ENCODE assay signal across 8 mouse cellular contexts in the genomic region with DNA sequence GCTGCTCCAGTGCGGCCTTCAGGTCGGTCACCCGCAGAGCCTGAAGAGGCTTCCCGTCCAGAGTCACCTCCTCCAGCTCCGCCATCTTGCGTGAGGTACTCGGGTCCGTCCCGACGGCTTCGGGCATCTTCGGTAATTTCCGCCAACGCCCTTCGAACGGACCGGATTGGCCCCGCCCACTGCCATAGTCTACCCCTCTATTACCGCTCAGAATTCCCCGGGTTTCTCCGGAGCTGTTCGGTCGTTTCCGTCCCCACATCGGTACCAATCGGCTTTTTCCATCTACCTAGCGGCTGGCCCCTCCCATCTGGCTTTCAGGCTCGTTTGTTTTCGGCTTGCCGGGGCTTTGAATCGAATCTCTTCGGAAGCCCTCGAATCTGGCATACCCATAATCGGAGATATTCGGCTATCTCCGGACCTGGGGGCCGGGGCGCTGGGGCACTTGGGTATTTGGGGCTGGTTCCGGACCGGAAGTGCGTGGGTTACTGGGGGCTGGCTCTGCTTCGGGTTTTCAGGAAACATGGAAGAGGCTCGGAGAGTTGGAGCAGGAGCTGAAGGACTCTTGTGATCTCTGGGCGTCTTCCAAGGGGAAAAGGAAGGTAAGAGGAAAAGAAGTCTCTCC. TPM values are rescaled to one million over a fixed set of nuclear protein-coding genes. Genes with fewer than 3 reads are reported as not detected.
DNase-seq lines count a peak whose midpoint lies in the region; ATAC-seq and TF ChIP-seq lines count a peak whose summit lies in the region.

A gene (minus strand): TSS at position 410 of the 622 bp plus-strand sequence.

- H3K4me3 ChIP-seq in bone marrow, adult 2 months (replicated peaks; ENCODE audit: control insufficient read depth, low read depth, low read length): peak within 1 kb of the TSS; percentile 86
- peak within 1 kb of the TSS; percentile 88 for H3K4me3 ChIP-seq in embryonic facial prominence, embryonic 15.5 days (replicated peaks)
- H3K4me3 ChIP-seq in limb, embryonic 14.5 days (replicated peaks; ENCODE audit: low read length): peak within 1 kb of the TSS; percentile 85
- H3K4me3 ChIP-seq in midbrain, postnatal 0 days (ENCODE audit: low read depth, low read length): peak within 1 kb of the TSS; percentile 67

- peak within 1 kb of the TSS; percentile 96 for H3K9ac ChIP-seq in embryonic facial prominence, embryonic 15.5 days
- peak within 1 kb of the TSS; percentile 97 for H3K9ac ChIP-seq in limb, embryonic 14.5 days (ENCODE audit: low read depth, low read length, severe bottlenecking)
- peak within 1 kb of the TSS; percentile 93 for H3K9ac ChIP-seq in midbrain, postnatal 0 days (replicated peaks; ENCODE audit: low read length, poor library complexity, severe bottlenecking)

- peaks cover 37% of the 10 kb centered on the region for H3K36me3 ChIP-seq in embryonic facial prominence, embryonic 15.5 days
- H3K36me3 ChIP-seq in limb, embryonic 14.5 days (ENCODE audit: control insufficient read depth, insufficient read depth, low read length): peaks cover 37% of the 10 kb centered on the region
- peaks cover 24% of the 10 kb centered on the region for H3K36me3 ChIP-seq in midbrain, postnatal 0 days (ENCODE audit: insufficient read depth, low read length)

- H3K9me3 ChIP-seq in embryonic facial prominence, embryonic 15.5 days (replicated peaks): no peaks in the 10 kb centered on the region
- no peaks in the 10 kb centered on the region for H3K9me3 ChIP-seq in limb, embryonic 14.5 days (ENCODE audit: control insufficient read depth, low read length)
- H3K9me3 ChIP-seq in midbrain, postnatal 0 days (ENCODE audit: low read length): no peaks in the 10 kb centered on the region

- peak; percentile 92 for TF ChIP-seq POLR2A in bone marrow, adult 2 months (IDR thresholded peaks at IDR 0.05; ENCODE audit: borderline replicate concordance, control insufficient read depth, low read depth, low read length)
- TF ChIP-seq POLR2A in limb, embryonic 14.5 days (IDR thresholded peaks at IDR 0.05; ENCODE audit: borderline replicate concordance, extremely low read depth, insufficient read depth, insufficient read length): peak; percentile 78; the same call in 1 of the 2 replicates

- peak within 1 kb of the TSS; percentile 97 for H3K27ac ChIP-seq in bone marrow, adult 2 months (ENCODE audit: control insufficient read depth, insufficient read depth, low read depth, low read length, poor library complexity)
- H3K27ac ChIP-seq in embryonic facial prominence, embryonic 15.5 days (replicated peaks): peak within 1 kb of the TSS; percentile 98
- peak within 1 kb of the TSS; percentile 95 for H3K27ac ChIP-seq in limb, embryonic 14.5 days (replicated peaks; ENCODE audit: low read depth, low read length)
- peak within 1 kb of the TSS; percentile 96 for H3K27ac ChIP-seq in midbrain, postnatal 0 days (ENCODE audit: low read depth, low read length)

- DNase-seq in 416B (ENCODE audit: low read depth): peak; percentile 100
- peak; percentile 100 for DNase-seq in heart, adult 8-10 months (ENCODE audit: low spot score)
- DNase-seq in kidney, adult 9 months: peak; percentile 100
- peak; percentile 100 for DNase-seq in limb, embryonic 14.5 days (ENCODE audit: low spot score)
- DNase-seq in midbrain, postnatal 0 days (ENCODE audit: low spot score): peak; percentile 100
- DNase-seq in spleen, postnatal 14 days (ENCODE audit: low spot score in 2 of 2): peak; percentile 100

- WGBS in bone marrow, adult 2 months: under 1% methylated on average over 44 of the region's 44 CpGs
- WGBS in embryonic facial prominence, embryonic 15.5 days: under 1% methylated on average over 44 of the region's 44 CpGs
- under 1% methylated on average over 40 of the region's 44 CpGs for WGBS in limb, embryonic 14.5 days
- under 1% methylated on average over 44 of the region's 44 CpGs for WGBS in midbrain, postnatal 0 days

- no peaks in the 10 kb centered on the region for H3K27me3 ChIP-seq in embryonic facial prominence, embryonic 15.5 days
- H3K27me3 ChIP-seq in limb, embryonic 14.5 days (ENCODE audit: control insufficient read depth, insufficient read depth, low read length): no peaks in the 10 kb centered on the region
- no peaks in the 10 kb centered on the region for H3K27me3 ChIP-seq in midbrain, postnatal 0 days (ENCODE audit: insufficient read depth, low read length)

- no peaks in the 10 kb centered on the region for H3K4me1 ChIP-seq in bone marrow, adult 2 months (ENCODE audit: control insufficient read depth, insufficient read depth, low read length)
- H3K4me1 ChIP-seq in embryonic facial prominence, embryonic 15.5 days: peaks cover 14% of the 10 kb centered on the region
- H3K4me1 ChIP-seq in limb, embryonic 14.5 days (ENCODE audit: control insufficient read depth, insufficient read depth, low read length): peaks cover 18% of the 10 kb centered on the region
- peaks cover 6% of the 10 kb centered on the region; the same call in 1 of the 2 replicates for H3K4me1 ChIP-seq in midbrain, postnatal 0 days (ENCODE audit: insufficient read depth, low read length)

- no peak for TF ChIP-seq CTCF in bone marrow, adult 2 months (IDR thresholded peaks at IDR 0.05; ENCODE audit: control insufficient read depth, insufficient read depth, low read length)
- no peak for TF ChIP-seq CTCF in midbrain, postnatal 0 days (IDR thresholded peaks at IDR 0.05)

- peak; percentile 98 for ATAC-seq in embryonic facial prominence, embryonic 15.5 days (ENCODE audit: insufficient number of reproducible peaks, low FRiP score, low TSS enrichment, low read depth)
- peak; percentile 96 for ATAC-seq in limb, embryonic 14.5 days (ENCODE audit: low FRiP score, low read depth)
- ATAC-seq in midbrain, postnatal 0 days (ENCODE audit: low FRiP score): peak; percentile 98

- peak within 1 kb of the TSS; percentile 55 for H3K4me2 ChIP-seq in embryonic facial prominence, embryonic 15.5 days (replicated peaks)
- H3K4me2 ChIP-seq in limb, embryonic 14.5 days (replicated peaks; ENCODE audit: low read depth, low read length, severe bottlenecking): peak within 1 kb of the TSS; percentile 69
- peak within 1 kb of the TSS; percentile 65 for H3K4me2 ChIP-seq in midbrain, postnatal 0 days (ENCODE audit: low read depth, low read length, poor library complexity, severe bottlenecking)

RNA-seq across cellular contexts. Expression of the gene that starts here (rescaled TPM):
- 284 and 378 TPM in 2 replicates for polyA plus RNA-seq in bone marrow, adult 2 months (2011; ENCODE audit: insufficient read depth, insufficient read length, low replicate concordance, missing spikeins)
- polyA plus RNA-seq in embryonic facial prominence, embryonic 15.5 days (2015; fragmentation: Nextera tagmentation; extraction: Ambion mirVana): 130 and 132 TPM in 2 replicates
- total RNA-seq in heart, adult 8-10 months (2022): 10 to 100 TPM; 63.8 to 81.1 (median 74.3) TPM
- 280 and 297 TPM in 2 replicates for polyA plus RNA-seq in limb, embryonic 14.5 days (2012; rRNA removed)
- polyA plus RNA-seq in limb, embryonic 14.5 days (2014; fragmentation: Nextera tagmentation; extraction: Ambion mirVana): 99.4 and 118 TPM in 2 replicates
- 118 and 122 TPM in 2 replicates for total RNA-seq in midbrain, postnatal 0 days (2014; rRNA removed)
- 91.7 and 108 TPM in 2 replicates for polyA plus RNA-seq in midbrain, postnatal 0 days (2015; fragmentation: Nextera tagmentation; extraction: Ambion mirVana)

Comparison
In these comparisons a context has a peak if more than half of its experiments do, and no peak if none do; other contexts are left out.
1. Peak in every context shown above with its lines: DNase-seq, ATAC-seq, H3K4me3 ChIP-seq and H3K27ac ChIP-seq.